Mouse (Mus musculus): ENCODE data around the gene Ang. TPM values are rescaled to one million over a fixed set of nuclear protein-coding genes. Genes with fewer than 3 reads are reported as not detected.
"Not testable (repeated sequence)": the region's sequence is repeated elsewhere in the genome, so short reads cannot be mapped to it uniquely, and the experiment has no call there.

The Ang gene
- polyA plus RNA-seq, 1 experiment = 7.2 TPM

GRCm38 (mm10) chr14:51092073-51092620 lies 1.2 kb downstream of the Ang start:
- Histone ChIP-seq H3K4me3 (replicated peaks; ENCODE audit: control insufficient read depth, low read depth, low read length) (no peak overlapping the region), H3K27ac (ENCODE audit: control insufficient read depth, insufficient read depth, low read depth, low read length, poor library complexity) (no peak overlapping the region), H3K4me1 (ENCODE audit: control insufficient read depth, insufficient read depth, low read length) (peaks cover 3% of the 10 kb centered on the region; the same call in 1 of the 2 replicates)
- WGBS = 37% methylated on average over 8 of the region's 8 CpGs
- TF ChIP-seq POLR2A (IDR thresholded peaks at IDR 0.05; ENCODE audit: borderline replicate concordance, control insufficient read depth, low read depth, low read length) = no peak
- TF ChIP-seq CTCF (IDR thresholded peaks at IDR 0.05; ENCODE audit: control insufficient read depth, insufficient read depth, low read length) = no peak

GRCm38 (mm10) chr14:51093496-51093895 lies 2.5 kb downstream of the Ang start:
- 11% methylated on average over 3 of the region's 3 CpGs for WGBS
- H3K27ac ChIP-seq (ENCODE audit: control insufficient read depth, insufficient read depth, low read depth, low read length, poor library complexity) = no peak overlapping the region
- H3K4me3 ChIP-seq (replicated peaks; ENCODE audit: control insufficient read depth, low read depth, low read length) = no peak overlapping the region
- peaks cover 3% of the 10 kb centered on the region; the same call in 1 of the 2 replicates for H3K4me1 ChIP-seq (ENCODE audit: control insufficient read depth, insufficient read depth, low read length)
- TF ChIP-seq POLR2A (IDR thresholded peaks at IDR 0.05; ENCODE audit: borderline replicate concordance, control insufficient read depth, low read depth, low read length) = no peak
- no peak for TF ChIP-seq CTCF (IDR thresholded peaks at IDR 0.05; ENCODE audit: control insufficient read depth, insufficient read depth, low read length)

GRCm38 (mm10) chr14:51094096-51094875 lies 3.3 kb downstream of the Ang start:
- no peak overlapping the region for H3K4me3 ChIP-seq (replicated peaks; ENCODE audit: control insufficient read depth, low read depth, low read length)
- 19% methylated on average over 5 of the region's 5 CpGs for WGBS

GRCm38 (mm10) chr14:51094921-51095320 lies 4.0 kb downstream of the Ang start:
- H3K4me1 ChIP-seq (ENCODE audit: control insufficient read depth, insufficient read depth, low read length) = peaks cover 3% of the 10 kb centered on the region; the same call in 1 of the 2 replicates
- H3K4me3 ChIP-seq (replicated peaks; ENCODE audit: control insufficient read depth, low read depth, low read length) = no peak overlapping the region
- no peak overlapping the region for H3K27ac ChIP-seq (ENCODE audit: control insufficient read depth, insufficient read depth, low read depth, low read length, poor library complexity)
- TF ChIP-seq POLR2A (IDR thresholded peaks at IDR 0.05; ENCODE audit: borderline replicate concordance, control insufficient read depth, low read depth, low read length) (no peak), CTCF (IDR thresholded peaks at IDR 0.05; ENCODE audit: control insufficient read depth, insufficient read depth, low read length) (no peak)
- WGBS = 66% methylated on average over 8 of the region's 9 CpGs

More at GRCm38 (mm10) chr14:51094096-51094875, 3.3 kb downstream of the Ang start:
- TF ChIP-seq CTCF (IDR thresholded peaks at IDR 0.05; ENCODE audit: control insufficient read depth, insufficient read depth, low read length) (no peak), POLR2A (IDR thresholded peaks at IDR 0.05; ENCODE audit: borderline replicate concordance, control insufficient read depth, low read depth, low read length) (no peak)
- H3K27ac ChIP-seq (ENCODE audit: control insufficient read depth, insufficient read depth, low read depth, low read length, poor library complexity) = peak overlapping the region; percentile 42; the same call in 1 of the 2 replicates
- peaks cover 3% of the 10 kb centered on the region; the same call in 1 of the 2 replicates for H3K4me1 ChIP-seq (ENCODE audit: control insufficient read depth, insufficient read depth, low read length)

- WGBS = 36% methylated on average over 9 of the region's 9 CpGs
- no peak overlapping the region for H3K4me3 ChIP-seq (replicated peaks; ENCODE audit: control insufficient read depth, low read depth, low read length)
- TF ChIP-seq CTCF (IDR thresholded peaks at IDR 0.05; ENCODE audit: control insufficient read depth, insufficient read depth, low read length) = no peak
- TF ChIP-seq POLR2A (IDR thresholded peaks at IDR 0.05; ENCODE audit: borderline replicate concordance, control insufficient read depth, low read depth, low read length) = no peak
- peaks cover 3% of the 10 kb centered on the region; the same call in 1 of the 2 replicates for H3K4me1 ChIP-seq (ENCODE audit: control insufficient read depth, insufficient read depth, low read length)
- no peak overlapping the region for H3K27ac ChIP-seq (ENCODE audit: control insufficient read depth, insufficient read depth, low read depth, low read length, poor library complexity)
These were observed 5.0 kb downstream of the Ang start for GRCm38 (mm10) chr14:51095736-51096524.

- WGBS = 5% methylated on average over 1 of the region's 1 CpGs
- H3K4me3 ChIP-seq (replicated peaks; ENCODE audit: control insufficient read depth, low read depth, low read length); H3K4me1 ChIP-seq (ENCODE audit: control insufficient read depth, insufficient read depth, low read length); H3K27ac ChIP-seq (ENCODE audit: control insufficient read depth, insufficient read depth, low read depth, low read length, poor library complexity): not testable (repeated sequence)
- TF ChIP-seq CTCF (IDR thresholded peaks at IDR 0.05; ENCODE audit: control insufficient read depth, insufficient read depth, low read length) = peak; percentile 50
These were observed 7.3 kb downstream of the Ang start for GRCm38 (mm10) chr14:51098300-51098699.

GRCm38 (mm10) chr14:51098921-51099320 lies 8.0 kb downstream of the Ang start:
- Histone ChIP-seq H3K4me3 (replicated peaks; ENCODE audit: control insufficient read depth, low read depth, low read length) (no peak overlapping the region), H3K4me1 (ENCODE audit: control insufficient read depth, insufficient read depth, low read length) (peaks cover 3% of the 10 kb centered on the region; the same call in 1 of the 2 replicates), H3K27ac (ENCODE audit: control insufficient read depth, insufficient read depth, low read depth, low read length, poor library complexity) (no peak overlapping the region)
- TF ChIP-seq POLR2A (IDR thresholded peaks at IDR 0.05; ENCODE audit: borderline replicate concordance, control insufficient read depth, low read depth, low read length) (no peak), CTCF (IDR thresholded peaks at IDR 0.05; ENCODE audit: control insufficient read depth, insufficient read depth, low read length) (no peak)
- 96% methylated on average over 11 of the region's 11 CpGs for WGBS

- H3K4me3 ChIP-seq (replicated peaks; ENCODE audit: control insufficient read depth, low read depth, low read length) = no peak overlapping the region
- TF ChIP-seq CTCF (IDR thresholded peaks at IDR 0.05; ENCODE audit: control insufficient read depth, insufficient read depth, low read length) (no peak), POLR2A (IDR thresholded peaks at IDR 0.05; ENCODE audit: borderline replicate concordance, control insufficient read depth, low read depth, low read length) (no peak)
- 85% methylated on average over 9 of the region's 9 CpGs for WGBS
- no peak overlapping the region for H3K27ac ChIP-seq (ENCODE audit: control insufficient read depth, insufficient read depth, low read depth, low read length, poor library complexity)
- no peaks in the 10 kb centered on the region; the same call in 1 of the 2 replicates for H3K4me1 ChIP-seq (ENCODE audit: control insufficient read depth, insufficient read depth, low read length)
These were observed 10.3 kb downstream of the Ang start for GRCm38 (mm10) chr14:51101284-51101683.
